Mouse (Mus musculus): ENCODE results near the gene Zbtb45.

The Zbtb45 gene

GRCm38 (mm10) chr7:13010005-13010908 lies at the start of gene Zbtb45:
Gene Zbtb45 (minus strand): TSS chr7:13010034.
- in situ Hi-C loops (cut with MboI; ENCODE audit: low sequenced_read_pairs) = no loop called here

DNA sequence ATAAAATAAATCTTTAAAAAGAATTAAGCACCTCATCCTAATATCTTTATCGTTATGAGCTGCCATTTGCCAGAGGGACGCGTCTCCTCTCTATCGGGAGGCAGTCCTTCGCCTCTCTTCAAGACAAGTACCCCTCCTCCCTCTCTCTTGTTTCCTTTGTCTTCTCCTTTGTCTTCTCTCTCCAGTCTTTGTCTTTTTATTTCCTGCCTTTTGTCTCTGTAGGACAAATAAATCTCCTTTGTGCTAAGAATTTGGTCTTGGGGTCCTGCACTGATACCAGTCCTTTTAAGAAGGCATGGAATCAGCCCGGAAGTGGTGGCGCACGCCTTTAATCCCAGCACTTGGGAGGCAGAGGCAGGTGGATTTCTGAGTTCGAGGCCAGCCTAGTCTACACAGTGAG lies 49.7 kb upstream of the Zbtb45 start:
- in situ Hi-C loops (cut with MboI; ENCODE audit: low sequenced_read_pairs) = no loop called here

- in situ Hi-C loops (cut with MboI; ENCODE audit: low sequenced_read_pairs) = no loop called here
These were observed 47.3 kb upstream of the Zbtb45 start for GRCm38 (mm10) chr7:13056913-13057700.

DNA sequence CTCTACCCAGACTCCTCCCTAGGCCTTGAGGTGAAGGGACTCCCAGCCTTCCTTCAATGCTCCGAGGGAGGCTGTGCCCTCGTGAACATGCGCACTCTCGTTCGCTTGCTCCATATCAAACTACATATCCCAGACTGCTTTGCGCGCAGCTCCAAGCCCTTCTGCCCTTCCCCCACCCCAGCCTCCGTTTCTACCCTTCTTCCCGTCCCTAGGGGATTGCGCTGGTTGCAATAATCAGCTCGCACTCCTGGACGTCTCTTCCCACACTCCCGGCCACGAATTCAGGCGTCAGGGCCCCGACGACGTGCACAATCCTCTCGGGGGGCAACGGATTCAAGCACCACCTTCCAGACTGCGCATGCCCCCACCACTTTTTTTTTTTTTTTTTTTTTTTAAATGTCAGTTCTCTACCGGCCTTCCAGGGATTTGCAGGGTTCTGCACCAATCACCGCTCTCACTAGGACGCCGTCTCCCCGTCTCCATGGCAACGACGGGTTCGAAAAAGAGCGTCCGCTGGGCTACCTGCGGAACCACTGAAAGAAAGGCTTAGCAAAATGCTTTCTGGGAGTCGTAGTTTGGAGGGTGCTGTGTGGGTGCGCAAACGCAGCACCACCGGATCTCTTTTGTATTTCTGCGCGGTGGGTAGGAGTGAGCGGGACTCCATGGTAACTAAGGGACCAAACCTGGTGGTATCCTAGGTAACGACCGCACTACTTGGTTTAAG lies 44.6 kb upstream of the Zbtb45 start, which contains the start of gene Mzf1:
TSS of gene Mzf1 (minus strand) at position 478 of the 724 bp plus-strand sequence.
- in situ Hi-C loops (cut with MboI; ENCODE audit: low sequenced_read_pairs) = no loop called here

DNA sequence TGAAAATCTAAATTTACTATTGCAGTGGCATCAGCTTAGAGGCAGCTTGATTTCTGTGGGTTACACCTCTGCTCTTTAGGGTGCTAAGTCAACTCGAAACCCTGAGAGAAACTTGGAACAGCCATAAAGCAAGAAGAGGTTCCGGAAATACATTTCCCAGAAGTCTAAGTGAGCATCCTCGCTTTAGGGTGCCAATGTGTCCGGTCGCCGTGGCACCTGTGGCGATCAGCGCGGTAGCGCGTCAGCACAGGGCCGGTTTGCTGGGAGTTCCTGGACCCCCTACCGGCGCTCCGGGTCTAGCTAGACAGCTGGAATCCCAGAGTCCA lies 44.1 kb upstream of the Zbtb45 start:
- in situ Hi-C loops (cut with MboI; ENCODE audit: low sequenced_read_pairs) = no loop called here

- in situ Hi-C loops (cut with MboI; ENCODE audit: low sequenced_read_pairs) = no loop called here
These were observed 43.7 kb upstream of the Zbtb45 start for GRCm38 (mm10) chr7:13053501-13053900.

- in situ Hi-C loops (cut with MboI; ENCODE audit: low sequenced_read_pairs) = no loop called here
These were observed 43.2 kb upstream of the Zbtb45 start for GRCm38 (mm10) chr7:13053001-13053400.

DNA sequence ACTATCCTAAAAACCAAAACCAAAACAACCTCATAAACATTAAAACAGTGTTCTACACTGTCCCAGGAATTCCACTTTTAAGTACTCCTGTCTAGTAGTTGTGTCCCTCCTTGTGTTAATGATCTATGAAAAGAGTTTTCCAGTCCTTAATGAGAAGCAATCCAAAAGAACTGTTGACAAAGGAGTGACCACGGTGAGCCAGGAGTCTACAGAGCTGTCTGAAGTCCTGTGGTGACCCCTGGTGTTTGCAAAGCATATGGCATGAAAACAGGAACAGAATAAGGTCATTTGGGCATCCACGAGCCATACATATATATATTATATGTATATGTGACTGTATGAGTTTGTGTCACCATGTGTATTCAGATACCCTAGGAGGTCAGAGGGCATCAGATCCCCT lies 36.2 kb upstream of the Zbtb45 start:
- in situ Hi-C loops (cut with MboI; ENCODE audit: low sequenced_read_pairs) = no loop called here

- in situ Hi-C loops (cut with MboI; ENCODE audit: low sequenced_read_pairs) = no loop called here
These were observed 34.4 kb upstream of the Zbtb45 start for GRCm38 (mm10) chr7:13044254-13044625.

GRCm38 (mm10) chr7:13043445-13044253 lies 33.8 kb upstream of the Zbtb45 start:
- in situ Hi-C loops (cut with MboI; ENCODE audit: low sequenced_read_pairs) = no loop called here

DNA sequence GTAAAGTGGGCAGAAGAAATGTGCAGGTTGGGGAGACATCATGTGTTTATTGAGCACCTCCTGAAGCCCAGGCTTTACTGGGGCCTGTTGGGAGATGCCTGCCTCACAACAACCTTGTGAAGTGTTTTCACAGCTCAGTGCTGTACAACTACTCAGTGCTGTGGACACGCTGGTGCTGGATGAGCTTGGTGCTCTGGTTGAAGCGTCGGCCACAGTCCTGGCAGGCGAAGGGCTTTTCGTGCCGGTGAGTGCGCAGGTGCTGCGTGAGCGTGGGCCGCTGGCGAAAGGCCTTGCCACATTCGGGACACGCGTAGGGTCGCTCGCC lies 33.2 kb upstream of the Zbtb45 start:
- in situ Hi-C loops (cut with MboI; ENCODE audit: low sequenced_read_pairs) = no loop called here

- in situ Hi-C loops (cut with MboI; ENCODE audit: low sequenced_read_pairs) = no loop called here
These were observed 32.7 kb upstream of the Zbtb45 start for GRCm38 (mm10) chr7:13042511-13042910.

DNA sequence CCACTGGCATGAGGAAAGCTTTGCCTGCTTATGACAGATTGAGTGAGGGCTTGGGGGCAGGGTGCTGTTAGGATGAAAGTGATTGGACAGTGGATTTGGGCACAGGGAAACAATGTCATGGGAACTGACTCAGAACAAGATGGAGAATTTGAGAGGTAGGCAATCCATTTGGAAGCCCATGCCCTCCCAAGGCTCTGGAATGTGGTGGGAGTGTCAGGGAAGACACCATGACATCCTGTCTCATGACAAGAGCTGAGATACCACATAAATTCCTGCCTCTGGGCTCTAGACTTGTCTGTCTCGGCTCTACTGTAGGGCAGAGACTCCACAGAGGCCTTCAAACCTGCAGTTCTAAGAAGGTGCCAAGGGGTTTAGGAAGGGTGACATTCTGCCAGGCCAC lies 31.4 kb upstream of the Zbtb45 start:
- in situ Hi-C loops (cut with MboI; ENCODE audit: low sequenced_read_pairs) = no loop called here

DNA sequence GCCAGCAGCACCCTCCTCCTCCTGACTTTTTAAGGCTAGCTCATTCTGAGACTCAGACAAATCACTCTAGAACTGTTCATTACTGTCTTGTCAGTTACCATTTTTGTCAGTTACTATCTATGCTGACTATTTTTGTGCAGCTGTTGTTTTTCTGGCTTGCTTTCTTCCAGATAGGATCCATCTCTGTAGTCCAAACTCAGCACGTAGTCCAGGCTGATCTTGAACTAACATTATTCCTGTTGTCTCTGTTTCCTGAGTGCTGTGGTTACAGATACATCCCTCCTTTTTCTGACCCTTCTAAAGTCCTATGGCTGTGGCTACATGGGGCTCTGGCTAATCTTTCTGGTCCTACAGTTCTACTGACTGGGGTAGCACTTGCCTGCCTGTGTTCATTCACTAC lies 29.3 kb upstream of the Zbtb45 start:
- in situ Hi-C loops (cut with MboI; ENCODE audit: low sequenced_read_pairs) = no loop called here

DNA sequence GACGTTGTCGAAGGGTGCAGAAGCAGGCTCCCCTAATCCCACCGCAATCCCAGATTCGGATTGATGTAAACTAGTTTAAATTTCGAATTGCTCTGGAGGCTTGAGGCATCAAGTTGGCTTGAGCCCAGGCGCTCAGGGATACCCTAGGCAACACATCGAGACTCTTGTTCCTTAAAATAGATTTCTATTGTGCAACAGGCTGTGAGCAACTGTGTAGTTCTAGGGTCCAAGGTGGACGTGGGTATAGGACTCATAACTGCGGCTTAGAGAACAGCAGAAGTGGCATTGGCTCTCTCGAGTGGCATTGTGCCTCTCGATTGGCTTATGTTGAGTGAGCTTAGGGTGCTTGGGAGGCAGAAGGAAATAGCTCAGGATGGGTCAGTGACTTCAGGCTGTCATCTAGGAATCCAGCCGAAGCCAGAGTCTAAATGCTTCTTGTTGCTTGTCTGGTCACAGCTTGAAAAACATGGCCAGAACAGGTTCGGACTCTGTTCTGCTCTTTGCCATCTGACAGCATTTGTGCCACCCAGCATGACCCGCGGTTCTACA lies 28.9 kb upstream of the Zbtb45 start:
- in situ Hi-C loops (cut with MboI; ENCODE audit: low sequenced_read_pairs) = no loop called here

DNA sequence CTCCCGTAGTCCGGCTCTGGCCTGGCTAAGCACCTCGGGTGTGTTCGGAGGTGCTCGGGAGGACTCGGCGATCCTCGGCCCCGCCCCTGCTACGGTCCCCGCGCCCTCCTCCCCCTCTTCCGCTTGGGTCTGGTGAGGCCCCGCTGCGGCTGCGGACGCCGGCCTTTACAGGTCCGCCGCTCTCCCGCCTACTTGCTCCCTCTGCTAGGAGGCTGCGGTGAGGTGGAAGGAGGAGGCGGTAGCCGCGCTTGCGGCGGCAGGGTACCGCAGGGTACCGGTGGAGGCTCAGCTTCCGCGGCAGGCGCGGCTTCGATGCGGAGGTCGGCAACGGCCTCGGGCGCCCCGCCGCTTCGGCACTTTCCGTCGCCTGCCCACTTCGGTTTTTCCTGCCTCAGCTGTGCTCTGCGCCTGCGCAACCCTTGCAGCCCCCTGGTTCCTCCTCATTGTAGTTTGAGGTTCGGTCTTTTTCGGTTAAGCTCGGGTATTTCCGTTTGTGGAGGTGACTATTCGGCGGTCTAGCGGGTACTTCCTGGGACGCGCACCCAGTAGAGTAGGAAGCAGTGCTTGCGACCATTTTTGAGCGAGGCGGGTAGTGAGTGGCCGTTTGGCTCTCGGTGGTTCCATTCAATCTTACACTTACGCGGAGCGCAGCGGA lies 28.2 kb upstream of the Zbtb45 start, which contains the start of gene Ube2m:
TSS of gene Ube2m (minus strand) at position 375 of the 655 bp plus-strand sequence.
- in situ Hi-C loops (cut with MboI; ENCODE audit: low sequenced_read_pairs) = no loop called here

GRCm38 (mm10) chr7:13037366-13037765 lies 27.5 kb upstream of the Zbtb45 start:
- in situ Hi-C loops (cut with MboI; ENCODE audit: low sequenced_read_pairs) = no loop called here

DNA sequence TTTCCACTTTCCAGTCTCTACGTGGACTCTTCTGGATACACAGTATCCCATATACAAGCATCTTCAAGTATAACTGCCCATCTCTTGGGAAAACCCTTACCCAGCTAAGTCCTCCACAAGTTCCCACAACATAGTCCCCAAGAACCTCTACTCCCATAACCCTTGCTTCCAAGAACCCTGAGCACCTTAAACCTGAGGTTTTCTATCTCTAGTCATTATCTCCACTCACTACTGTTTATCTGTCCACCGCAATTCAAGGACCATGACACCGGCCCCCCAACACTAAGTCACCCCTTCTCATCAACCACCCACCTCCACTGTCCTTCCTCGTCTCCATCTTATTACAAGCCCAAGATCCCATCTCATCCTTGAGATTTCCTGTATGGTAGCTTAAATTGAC lies 27.0 kb upstream of the Zbtb45 start:
- in situ Hi-C loops (cut with MboI; ENCODE audit: low sequenced_read_pairs) = no loop called here

GRCm38 (mm10) chr7:13035211-13035855 lies 25.5 kb upstream of the Zbtb45 start:
- in situ Hi-C loops (cut with MboI; ENCODE audit: low sequenced_read_pairs) = no loop called here
